Mouse (Mus musculus): ENCODE data around the gene Manbal. TPM values are rescaled to one million over a fixed set of nuclear protein-coding genes. Genes with fewer than 3 reads are reported as not detected.

Manbal gene
- polyA plus RNA-seq, 1 experiment: 75.9 TPM

- H3K36me3 ChIP-seq (ENCODE audit: control insufficient read depth, insufficient read depth, low read length): no peaks in the 10 kb centered on the region
- 66% methylated on average over 26 of the region's 26 CpGs for WGBS
- no peaks in the 10 kb centered on the region for H3K4me1 ChIP-seq (ENCODE audit: control insufficient read depth, insufficient read depth, low read length)
- H3K27ac ChIP-seq (ENCODE audit: insufficient read depth, low read depth, low read length): no peak within 1 kb of the TSS
- no peaks in the 10 kb centered on the region for H3K27me3 ChIP-seq (replicated peaks; ENCODE audit: control insufficient read depth, insufficient read depth, low read length)
- TF ChIP-seq POLR2A (IDR thresholded peaks at IDR 0.05; ENCODE audit: low read depth, low read length): no peak
- TF ChIP-seq CTCF (conservative IDR thresholded peaks at IDR 0.05; ENCODE audit: insufficient read depth, insufficient read length, low read depth, low read length): no peak
- no peak for DNase-seq
- H3K4me3 ChIP-seq (ENCODE audit: insufficient read depth, low read depth, low read length): no peak within 1 kb of the TSS
These were observed 19.8 kb upstream of the Manbal start, which contains the start of gene Ghrh for GRCm38 (mm10) chr2:157347361-157348159. Gene Ghrh (minus strand): TSS chr2:157347506.

DNA sequence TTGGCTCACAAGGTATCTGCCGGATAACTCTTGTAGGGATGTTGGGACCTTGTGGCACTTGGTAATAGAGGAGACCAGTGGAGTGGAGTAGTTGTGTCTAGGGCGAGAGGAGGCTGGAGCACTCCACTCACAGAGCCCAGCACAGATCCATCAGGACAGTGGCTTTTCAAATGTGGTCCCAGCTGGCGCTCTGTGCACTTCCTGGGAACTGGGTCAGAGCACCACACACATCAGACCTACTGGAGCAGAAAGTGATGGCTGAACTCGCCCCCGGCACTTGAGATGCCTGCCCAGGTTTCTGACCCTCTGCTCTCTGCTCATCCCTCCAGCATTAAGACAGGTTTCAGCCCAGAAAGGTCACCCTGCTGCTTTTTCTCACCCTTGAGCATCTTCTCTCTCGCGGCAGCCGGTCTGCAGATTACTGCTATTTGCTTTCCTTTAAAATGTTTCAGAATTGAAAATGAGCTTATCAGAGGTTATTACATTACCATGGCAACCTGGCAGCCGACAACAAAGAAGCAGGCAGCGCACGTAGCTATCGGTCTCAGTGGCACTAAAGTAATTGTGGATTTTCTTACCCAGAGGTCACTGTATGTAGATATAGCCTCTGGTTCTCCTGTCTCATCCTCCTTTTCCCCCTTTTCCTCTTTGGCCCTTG, 18.1 kb upstream of the Manbal start:
- no peak overlapping the region for H3K27ac ChIP-seq (ENCODE audit: insufficient read depth, low read depth, low read length)
- H3K4me1 ChIP-seq (ENCODE audit: control insufficient read depth, insufficient read depth, low read length): no peaks in the 10 kb centered on the region; the same call in 1 of the 2 replicates
- TF ChIP-seq CTCF (conservative IDR thresholded peaks at IDR 0.05; ENCODE audit: insufficient read depth, insufficient read length, low read depth, low read length) (no peak), POLR2A (IDR thresholded peaks at IDR 0.05; ENCODE audit: low read depth, low read length) (no peak)
- no peaks in the 10 kb centered on the region for H3K27me3 ChIP-seq (replicated peaks; ENCODE audit: control insufficient read depth, insufficient read depth, low read length)
- WGBS: 71% methylated on average over 12 of the region's 12 CpGs
- DNase-seq: no peak
- no peak overlapping the region for H3K4me3 ChIP-seq (ENCODE audit: insufficient read depth, low read depth, low read length)
- H3K36me3 ChIP-seq (ENCODE audit: control insufficient read depth, insufficient read depth, low read length): no peaks in the 10 kb centered on the region

DNA sequence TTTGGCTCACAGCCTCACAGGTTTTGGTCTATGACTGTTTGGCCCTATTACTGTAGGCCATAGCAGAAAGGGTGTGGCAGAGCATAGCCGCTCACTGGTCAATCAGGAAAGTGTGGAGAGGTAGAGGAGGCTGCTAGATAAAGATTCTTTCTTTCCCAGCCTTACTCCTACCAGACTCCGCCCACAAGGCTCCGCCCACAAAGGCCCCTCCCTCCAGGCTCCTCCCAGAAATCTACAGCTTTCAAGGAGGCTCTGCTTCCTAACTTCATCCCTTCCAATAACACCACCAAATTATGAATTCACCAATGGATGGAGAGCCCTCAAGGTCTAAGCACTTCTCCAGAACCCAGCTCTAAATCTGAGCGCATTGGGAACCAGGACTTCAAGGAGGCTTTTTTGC, 14.2 kb upstream of the Manbal start:
- TF ChIP-seq CTCF (conservative IDR thresholded peaks at IDR 0.05; ENCODE audit: insufficient read depth, insufficient read length, low read depth, low read length) (no peak), POLR2A (IDR thresholded peaks at IDR 0.05; ENCODE audit: low read depth, low read length) (no peak)
- DNase-seq: no peak
- no peaks in the 10 kb centered on the region for H3K27me3 ChIP-seq (replicated peaks; ENCODE audit: control insufficient read depth, insufficient read depth, low read length)
- no peaks in the 10 kb centered on the region for H3K36me3 ChIP-seq (ENCODE audit: control insufficient read depth, insufficient read depth, low read length)
- H3K27ac ChIP-seq (ENCODE audit: insufficient read depth, low read depth, low read length): no peak overlapping the region
- WGBS: 75% methylated on average over 4 of the region's 4 CpGs
- no peak overlapping the region for H3K4me3 ChIP-seq (ENCODE audit: insufficient read depth, low read depth, low read length)
- no peaks in the 10 kb centered on the region; the same call in 1 of the 2 replicates for H3K4me1 ChIP-seq (ENCODE audit: control insufficient read depth, insufficient read depth, low read length)

- no peaks in the 10 kb centered on the region for H3K36me3 ChIP-seq (ENCODE audit: control insufficient read depth, insufficient read depth, low read length)
- no peak for DNase-seq
- H3K4me3 ChIP-seq (ENCODE audit: insufficient read depth, low read depth, low read length): no peak overlapping the region
- no peak overlapping the region for H3K27ac ChIP-seq (ENCODE audit: insufficient read depth, low read depth, low read length)
- H3K27me3 ChIP-seq (replicated peaks; ENCODE audit: control insufficient read depth, insufficient read depth, low read length): no peaks in the 10 kb centered on the region
- no peak for TF ChIP-seq POLR2A (IDR thresholded peaks at IDR 0.05; ENCODE audit: low read depth, low read length)
- TF ChIP-seq CTCF (conservative IDR thresholded peaks at IDR 0.05; ENCODE audit: insufficient read depth, insufficient read length, low read depth, low read length): no peak
- H3K4me1 ChIP-seq (ENCODE audit: control insufficient read depth, insufficient read depth, low read length): no peaks in the 10 kb centered on the region; the same call in 1 of the 2 replicates
- 39% methylated on average over 3 of the region's 3 CpGs for WGBS
These were observed 13.3 kb upstream of the Manbal start for GRCm38 (mm10) chr2:157354106-157354505.

DNA sequence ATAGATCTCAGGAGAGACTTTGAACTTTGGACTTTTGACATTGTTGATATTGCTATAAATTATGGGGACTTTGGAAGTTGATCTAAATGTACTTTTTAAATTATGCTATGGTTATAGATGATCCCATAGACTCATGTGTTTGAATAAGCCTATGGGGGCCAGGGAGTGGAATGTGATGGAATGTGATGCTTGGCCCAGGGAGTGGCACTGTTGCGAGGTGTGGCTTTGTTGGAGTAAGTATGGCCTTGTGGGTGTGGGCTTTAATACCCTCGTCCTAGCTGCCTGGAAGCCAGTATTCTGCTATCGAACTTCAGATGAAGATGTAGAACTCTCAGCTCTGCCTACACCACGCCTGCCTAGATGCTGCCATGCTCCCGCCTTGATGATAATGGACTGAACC, 7.4 kb upstream of the Manbal start:
- no peak for DNase-seq
- H3K27me3 ChIP-seq (replicated peaks; ENCODE audit: control insufficient read depth, insufficient read depth, low read length): no peaks in the 10 kb centered on the region; the same call in 1 of the 2 replicates
- no peak overlapping the region for H3K4me3 ChIP-seq (ENCODE audit: insufficient read depth, low read depth, low read length)
- H3K36me3 ChIP-seq (ENCODE audit: control insufficient read depth, insufficient read depth, low read length): no peaks in the 10 kb centered on the region
- TF ChIP-seq CTCF (conservative IDR thresholded peaks at IDR 0.05; ENCODE audit: insufficient read depth, insufficient read length, low read depth, low read length): no peak
- TF ChIP-seq POLR2A (IDR thresholded peaks at IDR 0.05; ENCODE audit: low read depth, low read length): no peak
- 93% methylated on average over 5 of the region's 5 CpGs for WGBS
- no peak overlapping the region for H3K27ac ChIP-seq (ENCODE audit: insufficient read depth, low read depth, low read length)
- no peaks in the 10 kb centered on the region for H3K4me1 ChIP-seq (ENCODE audit: control insufficient read depth, insufficient read depth, low read length)

DNA sequence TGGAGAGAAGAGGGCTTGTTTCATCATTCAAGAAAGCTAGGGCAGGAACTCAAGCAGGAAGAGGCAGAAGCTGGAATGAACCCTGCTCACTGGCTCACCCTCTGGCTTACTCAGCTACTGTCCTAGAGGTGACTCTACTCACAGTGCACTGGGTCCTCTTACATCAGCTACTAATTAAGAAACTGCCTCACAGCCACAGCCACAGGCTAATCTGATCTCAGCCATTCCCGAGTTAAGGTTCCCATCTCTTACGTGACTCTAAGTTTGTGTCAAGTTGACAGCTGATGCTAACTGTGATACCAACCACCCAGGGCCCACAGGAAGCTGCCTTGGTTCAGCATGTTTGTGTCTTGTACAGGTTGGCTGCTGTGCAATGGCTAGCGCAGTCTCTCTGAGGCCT, 4.4 kb upstream of the Manbal start:
- Histone ChIP-seq H3K27me3 (replicated peaks; ENCODE audit: control insufficient read depth, insufficient read depth, low read length) (no peaks in the 10 kb centered on the region; the same call in 1 of the 2 replicates), H3K4me3 (ENCODE audit: insufficient read depth, low read depth, low read length) (no peak overlapping the region), H3K36me3 (ENCODE audit: control insufficient read depth, insufficient read depth, low read length) (no peaks in the 10 kb centered on the region), H3K4me1 (ENCODE audit: control insufficient read depth, insufficient read depth, low read length) (no peaks in the 10 kb centered on the region; the same call in 1 of the 2 replicates), H3K27ac (ENCODE audit: insufficient read depth, low read depth, low read length) (no peak overlapping the region)
- 80% methylated on average over 3 of the region's 3 CpGs for WGBS
- TF ChIP-seq CTCF (conservative IDR thresholded peaks at IDR 0.05; ENCODE audit: insufficient read depth, insufficient read length, low read depth, low read length) (no peak), POLR2A (IDR thresholded peaks at IDR 0.05; ENCODE audit: low read depth, low read length) (no peak)
- DNase-seq: no peak

GRCm38 (mm10) chr2:157366762-157367161, 632 bp upstream of the Manbal start:
- no peaks in the 10 kb centered on the region; the same call in 1 of the 2 replicates for H3K4me1 ChIP-seq (ENCODE audit: control insufficient read depth, insufficient read depth, low read length)
- no peaks in the 10 kb centered on the region for H3K27me3 ChIP-seq (replicated peaks; ENCODE audit: control insufficient read depth, insufficient read depth, low read length)
- no peak overlapping the region for H3K4me3 ChIP-seq (ENCODE audit: insufficient read depth, low read depth, low read length)
- DNase-seq: peak; percentile 13
- H3K27ac ChIP-seq (ENCODE audit: insufficient read depth, low read depth, low read length): no peak overlapping the region
- no peaks in the 10 kb centered on the region for H3K36me3 ChIP-seq (ENCODE audit: control insufficient read depth, insufficient read depth, low read length)
- no peak for TF ChIP-seq POLR2A (IDR thresholded peaks at IDR 0.05; ENCODE audit: low read depth, low read length)
- TF ChIP-seq CTCF (conservative IDR thresholded peaks at IDR 0.05; ENCODE audit: insufficient read depth, insufficient read length, low read depth, low read length): no peak
- WGBS: 80% methylated on average over 9 of the region's 9 CpGs

Measured in kidney, adult 2 months (tissue).